Mouse (Mus musculus): ENCODE data around the gene Cfap73.

Gene Cfap73

DNA sequence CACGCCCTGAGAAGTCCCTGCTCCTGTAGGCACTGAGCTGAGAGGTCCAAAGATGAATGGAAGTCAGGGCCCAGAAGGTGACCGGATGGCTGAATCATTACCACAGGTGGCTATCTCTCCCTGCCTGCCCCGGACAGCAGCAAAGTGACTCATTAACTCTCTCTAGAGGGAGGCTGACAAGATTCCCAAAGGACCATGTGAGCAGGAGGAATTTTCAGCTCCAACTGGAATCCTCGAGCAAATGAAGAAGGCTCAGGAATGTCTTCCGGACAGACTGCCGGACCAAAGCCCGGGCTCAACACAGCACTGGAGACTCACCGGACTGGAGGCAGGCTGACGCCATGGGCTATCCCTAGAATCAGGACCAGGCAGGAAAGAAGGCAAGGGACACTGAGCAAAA lies 52.0 kb downstream of the Cfap73 start:
- DNase-seq: no peak

- DNase-seq: peak; percentile 54 to 59
These were observed 54.0 kb downstream of the Cfap73 start for GRCm38 (mm10) chr5:120579898-120580626.

GRCm38 (mm10) chr5:120579211-120579897 lies 54.7 kb downstream of the Cfap73 start:
- peak; percentile 45 to 57 for DNase-seq

- DNase-seq: peak in 1 of 2 experiments; percentile 45
These were observed 55.4 kb downstream of the Cfap73 start for GRCm38 (mm10) chr5:120578504-120579081.
